Mouse (Mus musculus) lung, postnatal 25 days (tissue): Measurements from ENCODE around the gene Nkx2-5.

Experiments used
- DNase-seq: peaks from one replicate; pipeline ENCODE4 v3.0.0; 2022; ENCODE audit warnings: low spot score

Gene Nkx2-5

DNA sequence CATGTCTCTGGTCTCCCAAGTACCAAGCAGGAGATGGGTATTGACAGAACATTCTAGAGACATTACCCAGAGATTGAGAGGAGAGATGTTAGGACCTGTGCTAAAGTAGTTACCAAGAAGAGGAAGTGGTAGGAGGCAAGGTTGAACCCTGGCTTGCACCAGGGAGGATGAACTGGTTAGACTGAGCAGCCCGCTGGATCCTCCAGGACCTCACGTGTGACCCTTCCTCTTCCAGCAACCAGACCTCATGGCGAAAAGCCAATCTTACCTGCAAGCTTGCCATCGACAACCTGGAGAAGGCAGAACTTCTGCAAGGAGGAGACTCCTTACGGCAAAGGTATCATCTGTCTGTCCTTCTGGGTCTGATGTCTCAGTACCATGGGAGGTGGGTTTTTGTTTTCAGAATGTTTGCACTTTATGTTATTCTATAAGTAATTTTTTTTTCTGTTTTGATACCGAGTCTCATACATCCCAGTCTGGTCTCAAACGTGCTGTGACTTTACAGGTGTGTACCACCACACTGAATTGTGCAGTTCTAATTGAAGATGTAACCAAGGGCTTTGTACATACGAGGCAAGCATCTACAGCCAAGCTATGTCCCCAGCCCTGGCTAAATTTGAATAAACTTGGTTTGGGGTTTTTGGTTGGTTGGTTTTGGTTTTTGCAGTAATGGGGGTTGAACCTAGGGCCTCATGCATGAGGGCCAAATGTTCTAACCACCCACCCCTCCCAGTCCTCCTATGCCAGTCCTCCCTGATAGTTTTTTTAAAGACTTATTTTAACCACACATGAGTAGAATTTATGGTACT, 55.1 kb downstream of the Nkx2-5 start:
- DNase-seq = no peak

DNA sequence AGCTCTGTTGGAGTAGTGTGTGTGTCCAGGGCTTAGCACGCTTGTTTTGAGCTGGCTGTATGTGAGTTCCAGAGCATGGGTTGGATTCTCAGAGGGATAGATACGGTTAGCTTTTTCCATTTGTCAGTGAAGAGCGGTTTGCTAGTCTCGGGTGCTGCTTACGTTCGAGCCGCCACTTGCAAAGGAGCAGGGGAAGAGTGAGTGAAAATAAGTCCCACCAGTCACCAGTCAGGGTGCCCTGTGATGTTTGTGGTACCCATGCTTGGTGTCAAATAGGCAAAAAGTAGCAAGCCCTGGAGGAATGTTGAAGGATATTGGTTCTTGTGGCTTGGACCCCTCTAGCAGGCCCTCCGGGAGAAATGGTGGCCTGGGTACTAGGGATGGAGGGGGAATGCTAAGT, 55.8 kb downstream of the Nkx2-5 start:
- no peak for DNase-seq
